ENCODE assay signal across 25 mouse cellular contexts in genomic region chr6:114966396-114967154, GRCm38 (mm10). TPM values are rescaled to one million over a fixed set of nuclear protein-coding genes. Genes with fewer than 3 reads are reported as not detected.
DNase-seq lines count a peak whose midpoint lies in the region; ATAC-seq and TF ChIP-seq lines count a peak whose summit lies in the region.
"Had no signal": no experiment of that assay in that cellular context is flagged by ENCODE, and none has a peak within 500 bp of the region (broad histone marks: within the 10 kb centered on the region; RNA-seq: fewer than 3 reads in every experiment).

No protein-coding gene starts in this region.

- in situ Hi-C loops in CH12.LX (cut with MboI; ENCODE audit: low pct_ligation_motif_present, low pct_unique_long_range_greater_than_20kb, low sequenced_read_pairs) = loop anchor here (5.0 kb wide), 1 partner anchor 34 kb away; no protein-coding TSS in a partner anchor

- H3K4me3 ChIP-seq in hindbrain, postnatal 0 days (ENCODE audit: low read length) = no peak overlapping the region
- no peak overlapping the region for H3K4me3 ChIP-seq in hindbrain, embryonic 14.5 days (replicated peaks; ENCODE audit: low read length)
- H3K4me3 ChIP-seq in limb, embryonic 12.5 days (replicated peaks) = no peak overlapping the region
- no peak overlapping the region for H3K4me3 ChIP-seq in limb, embryonic 10.5 days
- H3K4me3 ChIP-seq in CH12.LX (replicated peaks in 1 of 3; ENCODE audit: low read depth in 2 of 3, low read length in 2 of 3, poor library complexity in 1 of 3) = peak overlapping the region in 2 of 3 experiments; percentile 80 to 84
- H3K4me3 ChIP-seq in embryonic facial prominence, embryonic 14.5 days (ENCODE audit: low read depth, low read length) = no peak overlapping the region
- no peak overlapping the region for H3K4me3 ChIP-seq in forebrain, embryonic 11.5 days (ENCODE audit: low read depth, low read length)
- H3K4me3 ChIP-seq: forebrain, embryonic 13.5 days; heart, embryonic 10.5 days had no signal

- H3K9me3 ChIP-seq in hindbrain, postnatal 0 days (ENCODE audit: low read length) = no peaks in the 10 kb centered on the region
- no peaks in the 10 kb centered on the region for H3K9me3 ChIP-seq in hindbrain, embryonic 14.5 days (ENCODE audit: control insufficient read depth, low read length)
- H3K9me3 ChIP-seq in limb, embryonic 12.5 days = no peaks in the 10 kb centered on the region
- H3K9me3 ChIP-seq in limb, embryonic 10.5 days (replicated peaks) = no peaks in the 10 kb centered on the region
- H3K9me3 ChIP-seq in CH12.LX (replicated peaks; ENCODE audit: low read length) = peaks cover 7% of the 10 kb centered on the region
- H3K9me3 ChIP-seq in embryonic facial prominence, embryonic 14.5 days (ENCODE audit: control insufficient read depth, low read length) = no peaks in the 10 kb centered on the region
- H3K9me3 ChIP-seq in forebrain, embryonic 11.5 days (ENCODE audit: control insufficient read depth, low read length) = no peaks in the 10 kb centered on the region
- H3K9me3 ChIP-seq: forebrain, embryonic 13.5 days; heart, embryonic 10.5 days; heart, embryonic 15.5 days; kidney, embryonic 15.5 days had no signal

- dilution Hi-C loops in CH12.LX (cut with MboI; ENCODE audit: extremely low pct_ligation_motif_present, extremely low pct_unique_long_range_greater_than_20kb, low sequenced_read_pairs) = no loop called here

- no peak for DNase-seq in hindbrain, postnatal 0 days (ENCODE audit: low spot score)
- no peak for DNase-seq in hindbrain, embryonic 14.5 days (ENCODE audit: low spot score)
- no peak for DNase-seq in limb, embryonic 10.5 days (ENCODE audit: low spot score)
- DNase-seq in CH12.LX (ENCODE audit: extremely low read depth) = no peak
- no peak for DNase-seq in embryonic facial prominence, embryonic 14.5 days (ENCODE audit: low spot score)
- DNase-seq in embryo, embryonic 10.5 days (ENCODE audit: low spot score) = no peak
- no peak for DNase-seq in forebrain, embryonic 11.5 days (ENCODE audit: low spot score)
- DNase-seq: adrenal gland, postnatal 36 days; cerebellum, adult 2 months; cerebellum, postnatal 14 days; gastrocnemius, postnatal 25 days; heart, adult 11 months; kidney, adult 18-20 months; kidney, postnatal 4 days; lung, postnatal 36 days; right cerebral cortex, postnatal 4 days; thymus, adult 2 months; thymus, postnatal 4 days had no signal

- no peaks in the 10 kb centered on the region for H3K27me3 ChIP-seq in hindbrain, postnatal 0 days (ENCODE audit: insufficient read depth, low read length)
- 0 out of 2 replicates have a peak, but pooled peaks cover 5% of the 10 kb centered on the region for H3K27me3 ChIP-seq in hindbrain, embryonic 14.5 days (ENCODE audit: control insufficient read depth, insufficient read depth, low read length)
- peaks cover 5% of the 10 kb centered on the region for H3K27me3 ChIP-seq in limb, embryonic 12.5 days
- H3K27me3 ChIP-seq in limb, embryonic 10.5 days (ENCODE audit: low read depth, poor library complexity, severe bottlenecking) = peaks cover 36% of the 10 kb centered on the region
- no peaks in the 10 kb centered on the region for H3K27me3 ChIP-seq in CH12.LX (replicated peaks)
- peaks cover 3% of the 10 kb centered on the region; the same call in 1 of the 2 replicates for H3K27me3 ChIP-seq in embryonic facial prominence, embryonic 14.5 days (replicated peaks; ENCODE audit: control insufficient read depth, insufficient read depth, low read length)
- peaks cover 27% of the 10 kb centered on the region for H3K27me3 ChIP-seq in forebrain, embryonic 11.5 days (ENCODE audit: control insufficient read depth, insufficient read depth, low read length)

- WGBS in hindbrain, postnatal 0 days = 18% methylated on average over 2 of the region's 2 CpGs
- 17% methylated on average over 2 of the region's 2 CpGs for WGBS in hindbrain, embryonic 14.5 days
- WGBS in limb, embryonic 12.5 days = 61% methylated on average over 2 of the region's 2 CpGs
- whole genome bisulfite sequencing in limb, embryonic 10.5 days = 75% methylated on average over 2 of the region's 2 CpGs
- 60% methylated on average over 2 of the region's 2 CpGs for WGBS in embryonic facial prominence, embryonic 14.5 days
- WGBS in forebrain, embryonic 11.5 days = 42% methylated on average over 2 of the region's 2 CpGs

- H3K79me2 ChIP-seq in CH12.LX (replicated peaks; ENCODE audit: control insufficient read depth, extremely low read depth, insufficient read depth, poor library complexity, severe bottlenecking) = peaks cover 66% of the 10 kb centered on the region

- no peak for TF ChIP-seq EP300 in CH12.LX (IDR thresholded peaks at IDR 0.05; ENCODE audit: low read length)

- no peak overlapping the region for H3K9ac ChIP-seq in hindbrain, postnatal 0 days (replicated peaks; ENCODE audit: low read length)
- H3K9ac ChIP-seq in hindbrain, embryonic 14.5 days = no peak overlapping the region
- no peak overlapping the region for H3K9ac ChIP-seq in limb, embryonic 12.5 days (replicated peaks)
- peak overlapping the region; percentile 85 for H3K9ac ChIP-seq in CH12.LX (ENCODE audit: insufficient read depth, low read depth)
- no peak overlapping the region for H3K9ac ChIP-seq in embryonic facial prominence, embryonic 14.5 days (ENCODE audit: low read depth, low read length)
- H3K9ac ChIP-seq in forebrain, embryonic 11.5 days (ENCODE audit: low read length) = no peak overlapping the region
- H3K9ac ChIP-seq: forebrain, embryonic 13.5 days; heart, embryonic 15.5 days; kidney, embryonic 15.5 days had no signal

- no peaks in the 10 kb centered on the region for H3K36me3 ChIP-seq in hindbrain, postnatal 0 days (ENCODE audit: insufficient read depth, low read length)
- no peaks in the 10 kb centered on the region for H3K36me3 ChIP-seq in hindbrain, embryonic 14.5 days (replicated peaks; ENCODE audit: control insufficient read depth, insufficient read depth)
- H3K36me3 ChIP-seq in limb, embryonic 12.5 days = no peaks in the 10 kb centered on the region
- H3K36me3 ChIP-seq in limb, embryonic 10.5 days = no peaks in the 10 kb centered on the region
- peaks cover 0 to 8% of the 10 kb centered on the region in 2 experiments for H3K36me3 ChIP-seq in CH12.LX (replicated peaks in 1 of 2; ENCODE audit: control insufficient read depth in 1 of 2, insufficient read depth in 1 of 2, low read length in 1 of 2)
- no peaks in the 10 kb centered on the region for H3K36me3 ChIP-seq in embryonic facial prominence, embryonic 14.5 days (ENCODE audit: control insufficient read depth, insufficient read depth, low read length)
- H3K36me3 ChIP-seq in forebrain, embryonic 11.5 days (ENCODE audit: control insufficient read depth, insufficient read depth, low read length) = no peaks in the 10 kb centered on the region
- H3K36me3 ChIP-seq: heart, embryonic 10.5 days; heart, embryonic 15.5 days; kidney, embryonic 15.5 days had no signal

- TF ChIP-seq RAD21 in CH12.LX (IDR thresholded peaks at IDR 0.05; ENCODE audit: low read depth, low read length) = no peak

- peak overlapping the region; percentile 96; the same call in 1 of the 2 replicates for H3K4me2 ChIP-seq in hindbrain, postnatal 0 days (ENCODE audit: low read depth, low read length)
- H3K4me2 ChIP-seq in hindbrain, embryonic 14.5 days (replicated peaks) = no peak overlapping the region
- H3K4me2 ChIP-seq in limb, embryonic 12.5 days = peak overlapping the region; percentile 100
- H3K4me2 ChIP-seq in CH12.LX (ENCODE audit: insufficient read depth, low read depth, poor library complexity, severe bottlenecking) = peak overlapping the region; percentile 42
- peak overlapping the region; percentile 100; the same call in 1 of the 2 replicates for H3K4me2 ChIP-seq in embryonic facial prominence, embryonic 14.5 days (ENCODE audit: low read depth, low read length)
- H3K4me2 ChIP-seq in forebrain, embryonic 11.5 days (ENCODE audit: low read depth, low read length, severe bottlenecking) = no peak overlapping the region
- H3K4me2 ChIP-seq: forebrain, embryonic 13.5 days; midbrain, embryonic 11.5 days had no signal

- no peak for ATAC-seq in hindbrain, postnatal 0 days
- no peak for ATAC-seq in hindbrain, embryonic 14.5 days (ENCODE audit: low FRiP score)
- ATAC-seq in limb, embryonic 12.5 days (ENCODE audit: insufficient number of reproducible peaks, insufficient read depth, low FRiP score, low TSS enrichment, low read depth) = no peak
- no peak for ATAC-seq in embryonic facial prominence, embryonic 14.5 days (ENCODE audit: low read depth)
- ATAC-seq in forebrain, embryonic 11.5 days (replicated peaks; ENCODE audit: low FRiP score) = no peak
- ATAC-seq: forebrain, embryonic 13.5 days; midbrain, embryonic 16.5 days had no signal

- no peak overlapping the region for H3K27ac ChIP-seq in hindbrain, postnatal 0 days
- H3K27ac ChIP-seq in hindbrain, embryonic 14.5 days = no peak overlapping the region
- no peak overlapping the region for H3K27ac ChIP-seq in limb, embryonic 12.5 days
- no peak overlapping the region for H3K27ac ChIP-seq in limb, embryonic 10.5 days
- H3K27ac ChIP-seq in CH12.LX (ENCODE audit: insufficient read depth, low read depth) = no peak overlapping the region
- no peak overlapping the region for H3K27ac ChIP-seq in embryonic facial prominence, embryonic 14.5 days (replicated peaks; ENCODE audit: low read depth, low read length)
- H3K27ac ChIP-seq in forebrain, embryonic 11.5 days (ENCODE audit: low read depth, low read length) = no peak overlapping the region
- H3K27ac ChIP-seq: forebrain, embryonic 13.5 days; heart, embryonic 10.5 days; heart, embryonic 15.5 days; kidney, embryonic 15.5 days had no signal

- no peak for TF ChIP-seq CTCF in hindbrain, postnatal 0 days (IDR thresholded peaks at IDR 0.05; ENCODE audit: low read depth)
- no peak for TF ChIP-seq CTCF in CH12.LX (conservative IDR thresholded peaks at IDR 0.05 in 1 of 2, IDR thresholded peaks at IDR 0.05 in 1 of 2; ENCODE audit: low read depth in 2 of 2, low read length in 2 of 2)

- no peak for TF ChIP-seq POLR2A in CH12.LX (IDR thresholded peaks at IDR 0.05; ENCODE audit: low read depth, low read length)

- H3K4me1 ChIP-seq in hindbrain, postnatal 0 days (ENCODE audit: insufficient read depth, low read length) = no peaks in the 10 kb centered on the region
- peaks cover 7% of the 10 kb centered on the region; the same call in 1 of the 2 replicates for H3K4me1 ChIP-seq in hindbrain, embryonic 14.5 days (replicated peaks; ENCODE audit: control insufficient read depth, insufficient read depth, low read length)
- peaks cover 56% of the 10 kb centered on the region for H3K4me1 ChIP-seq in limb, embryonic 12.5 days (replicated peaks)
- H3K4me1 ChIP-seq in limb, embryonic 10.5 days = peaks cover 48% of the 10 kb centered on the region
- H3K4me1 ChIP-seq in CH12.LX (ENCODE audit: control insufficient read depth in 1 of 2, insufficient read depth in 2 of 2) = peaks cover 33 to 64% of the 10 kb centered on the region in 2 experiments
- peaks cover 20% of the 10 kb centered on the region; the same call in 1 of the 2 replicates for H3K4me1 ChIP-seq in embryonic facial prominence, embryonic 14.5 days (ENCODE audit: control insufficient read depth, insufficient read depth, low read length)
- H3K4me1 ChIP-seq in forebrain, embryonic 11.5 days (replicated peaks; ENCODE audit: control insufficient read depth, insufficient read depth, low read length) = 0 out of 2 replicates have a peak, but pooled peaks cover 5% of the 10 kb centered on the region

RNA-seq across cellular contexts. Expression of gene Vgll4, which starts 3.2 kb away (rescaled TPM):
- total RNA-seq in hindbrain, postnatal 0 days (2014; rRNA removed) = 85.4 and 88.5 TPM in 2 replicates
- polyA plus RNA-seq in hindbrain, postnatal 0 days (2015; fragmentation: Nextera tagmentation; extraction: Ambion mirVana) = 49.4 and 53.2 TPM in 2 replicates
- polyA plus RNA-seq in hindbrain, embryonic 14.5 days (2014; fragmentation: Nextera tagmentation; extraction: Ambion mirVana) = 37.9 and 38.4 TPM in 2 replicates
- 146 and 156 TPM in 2 replicates for polyA plus RNA-seq in limb, embryonic 12.5 days (2016; fragmentation: Nextera tagmentation; extraction: Ambion mirVana)
- 114 and 129 TPM in 2 replicates for polyA plus RNA-seq in limb, embryonic 10.5 days (2016; fragmentation: Nextera tagmentation; extraction: Ambion mirVana)
- total RNA-seq in CH12.LX (2012; rRNA removed) (73.7 and 85.1 TPM in 2 replicates), CH12.LX (2014; rRNA removed) (29.3 and 34.6 TPM in 2 replicates)
- 32.4 and 37.3 TPM in 2 replicates for polyA plus RNA-seq in CH12.LX (2012; ENCODE audit: insufficient read length, low read depth)
- polyA plus RNA-seq in embryonic facial prominence, embryonic 14.5 days (2014; fragmentation: Nextera tagmentation; extraction: Ambion mirVana) = 76.8 and 80.2 TPM in 2 replicates
- polyA plus RNA-seq in forebrain, embryonic 11.5 days (2014; fragmentation: Nextera tagmentation; extraction: Ambion mirVana) = 72.0 and 73.1 TPM in 2 replicates

Comparison
In these comparisons a context has a peak if more than half of its experiments do, and no peak if none do; other contexts are left out.
1. H3K4me2 ChIP-seq: peak in hindbrain, postnatal 0 days (single experiment), limb, embryonic 12.5 days (single experiment), CH12.LX (single experiment) and embryonic facial prominence, embryonic 14.5 days (single experiment); none in hindbrain, embryonic 14.5 days (single experiment) and forebrain, embryonic 11.5 days (single experiment).
2. H3K4me3 ChIP-seq: peak in CH12.LX (2 of 3); none in hindbrain, postnatal 0 days (single experiment), hindbrain, embryonic 14.5 days (single experiment), limb, embryonic 12.5 days (single experiment), limb, embryonic 10.5 days (single experiment), embryonic facial prominence, embryonic 14.5 days (single experiment) and forebrain, embryonic 11.5 days (single experiment).